In genomic region chrX:150954721-150955120, GRCm38 (mm10) we compare ENCODE assay signal across 24 mouse cellular contexts.
A peak's percentile ranks its signal among the peaks of the same experiment; 100 is the strongest.
DNase-seq lines count a peak whose midpoint lies in the region; ATAC-seq lines count a peak whose summit lies in the region.
"Had no signal": no experiment of that assay in that cellular context is flagged by ENCODE, and none has a peak within 500 bp of the region (broad histone marks: within the 10 kb centered on the region; RNA-seq: fewer than 3 reads in every experiment).

No protein-coding gene starts in this region.

- no peaks in the 10 kb centered on the region for H3K36me3 ChIP-seq in heart, embryonic 12.5 days
- H3K36me3 ChIP-seq in embryonic facial prominence, embryonic 10.5 days (replicated peaks): no peaks in the 10 kb centered on the region
- no peaks in the 10 kb centered on the region for H3K36me3 ChIP-seq in embryonic facial prominence, embryonic 14.5 days (ENCODE audit: control insufficient read depth, insufficient read depth, low read length)
- H3K36me3 ChIP-seq: embryonic facial prominence, embryonic 13.5 days; forebrain, embryonic 10.5 days; heart, embryonic 15.5 days; hindbrain, embryonic 13.5 days; intestine, embryonic 15.5 days; kidney, embryonic 15.5 days had no signal

- H3K4me2 ChIP-seq in heart, embryonic 12.5 days: no peak overlapping the region
- no peak overlapping the region for H3K4me2 ChIP-seq in embryonic facial prominence, embryonic 14.5 days (ENCODE audit: low read depth, low read length)
- H3K4me2 ChIP-seq: embryonic facial prominence, embryonic 13.5 days; heart, embryonic 15.5 days; hindbrain, embryonic 13.5 days; intestine, embryonic 15.5 days; kidney, embryonic 15.5 days had no signal

- ATAC-seq in heart, embryonic 12.5 days (ENCODE audit: insufficient number of reproducible peaks, low FRiP score): no peak
- no peak for ATAC-seq in embryonic facial prominence, embryonic 14.5 days (ENCODE audit: low read depth)
- ATAC-seq: activated CD4-positive, CD25-positive, alpha-beta regulatory T cell, adult 4 months; forebrain, embryonic 14.5 days; intestine, embryonic 15.5 days; Patski had no signal

- no peaks in the 10 kb centered on the region for H3K9me3 ChIP-seq in heart, embryonic 12.5 days (replicated peaks)
- no peaks in the 10 kb centered on the region for H3K9me3 ChIP-seq in embryonic facial prominence, embryonic 10.5 days
- no peaks in the 10 kb centered on the region for H3K9me3 ChIP-seq in embryonic facial prominence, embryonic 14.5 days (ENCODE audit: control insufficient read depth, low read length)
- H3K9me3 ChIP-seq: embryonic facial prominence, embryonic 13.5 days; forebrain, embryonic 10.5 days; heart, embryonic 15.5 days; hindbrain, embryonic 13.5 days; intestine, embryonic 15.5 days; kidney, embryonic 15.5 days had no signal

- WGBS in heart, embryonic 12.5 days: 69% methylated on average over 1 of the region's 1 CpGs
- 75% methylated on average over 1 of the region's 1 CpGs for WGBS in embryonic facial prominence, embryonic 10.5 days
- WGBS in embryonic facial prominence, embryonic 14.5 days: 61% methylated on average over 1 of the region's 1 CpGs

- DNase-seq in gastrocnemius, adult 8-10 months (ENCODE audit: low spot score in 2 of 2): peak; percentile 8 to 37
- DNase-seq in gastrocnemius, postnatal 4 days (ENCODE audit: low spot score in 2 of 2): no peak
- no peak for DNase-seq in heart, postnatal 4 days
- DNase-seq in embryonic facial prominence, embryonic 10.5 days (ENCODE audit: low spot score): no peak
- DNase-seq in embryonic facial prominence, embryonic 14.5 days (ENCODE audit: low spot score): no peak
- no peak for DNase-seq in embryo, embryonic 11 days
- DNase-seq in kidney, adult 18-20 months: no peak
- DNase-seq: adrenal gland, postnatal 14 days; cerebellum, adult 11-12 months; cerebellum, adult 9-11 months; kidney, adult 2 months; kidney, postnatal 14 days had no signal

- H3K4me1 ChIP-seq in heart, embryonic 12.5 days (replicated peaks): no peaks in the 10 kb centered on the region
- H3K4me1 ChIP-seq in embryonic facial prominence, embryonic 10.5 days: no peaks in the 10 kb centered on the region
- no peaks in the 10 kb centered on the region for H3K4me1 ChIP-seq in embryonic facial prominence, embryonic 14.5 days (ENCODE audit: control insufficient read depth, insufficient read depth, low read length)
- H3K4me1 ChIP-seq: embryonic facial prominence, embryonic 13.5 days; heart, embryonic 15.5 days; hindbrain, embryonic 13.5 days; intestine, embryonic 15.5 days; kidney, embryonic 15.5 days had no signal

- no peak overlapping the region for H3K9ac ChIP-seq in heart, embryonic 12.5 days
- H3K9ac ChIP-seq in embryonic facial prominence, embryonic 14.5 days (ENCODE audit: low read depth, low read length): no peak overlapping the region
- H3K9ac ChIP-seq: embryonic facial prominence, embryonic 13.5 days; heart, embryonic 15.5 days; hindbrain, embryonic 13.5 days; intestine, embryonic 15.5 days; kidney, embryonic 15.5 days had no signal

- H3K27me3 ChIP-seq in heart, embryonic 12.5 days (replicated peaks): no peaks in the 10 kb centered on the region
- H3K27me3 ChIP-seq in embryonic facial prominence, embryonic 10.5 days (replicated peaks; ENCODE audit: low read depth, poor library complexity, severe bottlenecking): peaks cover 28% of the 10 kb centered on the region
- 0 out of 2 replicates have a peak, but pooled peaks cover 4% of the 10 kb centered on the region for H3K27me3 ChIP-seq in embryonic facial prominence, embryonic 14.5 days (replicated peaks; ENCODE audit: control insufficient read depth, insufficient read depth, low read length)
- H3K27me3 ChIP-seq: CH12.LX; embryonic facial prominence, embryonic 13.5 days; heart, embryonic 15.5 days; intestine, embryonic 15.5 days had no signal

- H3K4me3 ChIP-seq in heart, embryonic 12.5 days: no peak overlapping the region
- H3K4me3 ChIP-seq in embryonic facial prominence, embryonic 10.5 days: no peak overlapping the region
- H3K4me3 ChIP-seq in embryonic facial prominence, embryonic 14.5 days (ENCODE audit: low read depth, low read length): no peak overlapping the region
- H3K4me3 ChIP-seq: embryonic facial prominence, embryonic 13.5 days; erythroblast, embryonic 14.5 days; forebrain, embryonic 10.5 days; heart, embryonic 15.5 days; hindbrain, embryonic 13.5 days; intestine, embryonic 15.5 days; kidney, embryonic 15.5 days had no signal

- H3K27ac ChIP-seq in heart, embryonic 12.5 days (ENCODE audit: poor library complexity, severe bottlenecking): 0 out of 2 replicates have a peak overlapping the region, but pooled peaks have one; percentile 75
- peak overlapping the region; percentile 76 for H3K27ac ChIP-seq in embryonic facial prominence, embryonic 10.5 days (replicated peaks)
- H3K27ac ChIP-seq in embryonic facial prominence, embryonic 14.5 days (replicated peaks; ENCODE audit: low read depth, low read length): peak overlapping the region; percentile 55; the same call in 1 of the 2 replicates
- H3K27ac ChIP-seq: embryonic facial prominence, embryonic 13.5 days; forebrain, embryonic 10.5 days; intestine, embryonic 15.5 days had no signal

Comparison
In these comparisons a context has a peak if more than half of its experiments do, and no peak if none do; other contexts are left out.
1. DNase-seq: peak in gastrocnemius, adult 8-10 months (2 of 2); none in gastrocnemius, postnatal 4 days (0 of 2), heart, postnatal 4 days (single experiment), embryonic facial prominence, embryonic 10.5 days (single experiment), embryonic facial prominence, embryonic 14.5 days (single experiment), embryo, embryonic 11 days (single experiment) and kidney, adult 18-20 months (single experiment).
2. Peak in every context shown above with its lines, with median percentiles within 50 percentile points of each other: H3K27ac ChIP-seq.